21 mouse cellular contexts compared by ENCODE assay signal in genomic region chr19:58353953-58354352, GRCm38 (mm10).
A peak's percentile ranks its signal among the peaks of the same experiment; 100 is the strongest.
DNase-seq lines count a peak whose midpoint lies in the region; ATAC-seq and TF ChIP-seq lines count a peak whose summit lies in the region.
"Had no signal": no experiment of that assay in that cellular context is flagged by ENCODE, and none has a peak within 500 bp of the region (broad histone marks: within the 10 kb centered on the region; RNA-seq: fewer than 3 reads in every experiment).

No protein-coding gene starts in this region.

- no peak for TF ChIP-seq EP300 in heart, adult 2 months (IDR thresholded peaks at IDR 0.05; ENCODE audit: insufficient read depth, low read depth, low read length)

- no peak overlapping the region for H3K4me2 ChIP-seq in midbrain, postnatal 0 days (ENCODE audit: low read depth, low read length, poor library complexity, severe bottlenecking)
- no peak overlapping the region for H3K4me2 ChIP-seq in hindbrain, postnatal 0 days (ENCODE audit: low read depth, low read length)
- H3K4me2 ChIP-seq in midbrain, embryonic 13.5 days (replicated peaks) = no peak overlapping the region
- H3K4me2 ChIP-seq: liver, embryonic 11.5 days had no signal

- H3K4me3 ChIP-seq in midbrain, embryonic 10.5 days = no peak overlapping the region
- no peak overlapping the region for H3K4me3 ChIP-seq in midbrain, postnatal 0 days (ENCODE audit: low read depth, low read length)
- H3K4me3 ChIP-seq in hindbrain, postnatal 0 days (ENCODE audit: low read length) = no peak overlapping the region
- H3K4me3 ChIP-seq in midbrain, embryonic 13.5 days (replicated peaks) = no peak overlapping the region
- no peak overlapping the region for H3K4me3 ChIP-seq in heart, adult 2 months
- H3K4me3 ChIP-seq: embryonic facial prominence, embryonic 10.5 days; layer of hippocampus, adult 2 months had no signal

- WGBS in midbrain, embryonic 10.5 days = 38% methylated on average over 2 of the region's 2 CpGs
- WGBS in midbrain, postnatal 0 days = 36% methylated on average over 2 of the region's 2 CpGs
- WGBS in hindbrain, postnatal 0 days = 24% methylated on average over 2 of the region's 2 CpGs
- 29% methylated on average over 2 of the region's 2 CpGs for WGBS in midbrain, embryonic 13.5 days
- 38% methylated on average over 2 of the region's 2 CpGs for WGBS in heart, adult 2 months

- ATAC-seq in midbrain, postnatal 0 days (ENCODE audit: low FRiP score) = no peak
- no peak for ATAC-seq in hindbrain, postnatal 0 days
- ATAC-seq in midbrain, embryonic 13.5 days = no peak
- no peak for ATAC-seq in erythroid progenitor cell, adult 5-6 weeks (replicated peaks; ENCODE audit: low FRiP score, poor library complexity, severe bottlenecking)
- ATAC-seq: forebrain, embryonic 14.5 days had no signal

- no peaks in the 10 kb centered on the region for H3K9me3 ChIP-seq in midbrain, embryonic 10.5 days (replicated peaks)
- H3K9me3 ChIP-seq in midbrain, postnatal 0 days (ENCODE audit: low read length) = no peaks in the 10 kb centered on the region
- no peaks in the 10 kb centered on the region for H3K9me3 ChIP-seq in hindbrain, postnatal 0 days (ENCODE audit: low read length)
- no peaks in the 10 kb centered on the region for H3K9me3 ChIP-seq in midbrain, embryonic 13.5 days
- H3K9me3 ChIP-seq: embryonic facial prominence, embryonic 10.5 days had no signal

- no peak for TF ChIP-seq CTCF in midbrain, postnatal 0 days (IDR thresholded peaks at IDR 0.05)
- TF ChIP-seq CTCF in hindbrain, postnatal 0 days (IDR thresholded peaks at IDR 0.05; ENCODE audit: low read depth) = no peak
- TF ChIP-seq CTCF in heart, adult 2 months (IDR thresholded peaks at IDR 0.05) = no peak

- no peak overlapping the region for H3K9ac ChIP-seq in midbrain, postnatal 0 days (replicated peaks; ENCODE audit: low read length, poor library complexity, severe bottlenecking)
- no peak overlapping the region for H3K9ac ChIP-seq in hindbrain, postnatal 0 days (replicated peaks; ENCODE audit: low read length)
- no peak overlapping the region for H3K9ac ChIP-seq in midbrain, embryonic 13.5 days (replicated peaks)
- H3K9ac ChIP-seq in heart, adult 2 months (ENCODE audit: low read depth, low read length) = no peak overlapping the region

- no peaks in the 10 kb centered on the region for H3K79me2 ChIP-seq in heart, adult 2 months (replicated peaks; ENCODE audit: control insufficient read depth, insufficient read depth, low read length)

- DNase-seq in midbrain, embryonic 10.5 days (ENCODE audit: low spot score) = no peak
- no peak for DNase-seq in midbrain, postnatal 0 days (ENCODE audit: low spot score)
- no peak for DNase-seq in hindbrain, postnatal 0 days (ENCODE audit: low spot score)
- DNase-seq in retina, embryonic 14.5 days (ENCODE audit: low spot score) = no peak
- DNase-seq in heart, adult 2 months = no peak
- DNase-seq: adrenal gland, postnatal 36 days; cerebellum, adult 2 months; gastrocnemius, postnatal 14 days; kidney, adult 18-20 months; kidney, postnatal 14 days; layer of hippocampus, postnatal 36 days; lung, adult 2 months; lung, postnatal 36 days; retina, postnatal 1 day; thymus, adult 2 months had no signal

- no peaks in the 10 kb centered on the region for H3K36me3 ChIP-seq in midbrain, embryonic 10.5 days
- no peaks in the 10 kb centered on the region for H3K36me3 ChIP-seq in midbrain, postnatal 0 days (ENCODE audit: insufficient read depth, low read length)
- no peaks in the 10 kb centered on the region for H3K36me3 ChIP-seq in hindbrain, postnatal 0 days (ENCODE audit: insufficient read depth, low read length)
- no peaks in the 10 kb centered on the region for H3K36me3 ChIP-seq in midbrain, embryonic 13.5 days
- no peaks in the 10 kb centered on the region for H3K36me3 ChIP-seq in heart, adult 2 months (ENCODE audit: control insufficient read depth, insufficient read depth, low read length)
- H3K36me3 ChIP-seq: embryonic facial prominence, embryonic 10.5 days had no signal

- TF ChIP-seq POLR2A in heart, adult 2 months (IDR thresholded peaks at IDR 0.05; ENCODE audit: insufficient read depth, low read depth, low read length) = no peak

- H3K27me3 ChIP-seq in midbrain, embryonic 10.5 days (ENCODE audit: low read depth, poor library complexity, severe bottlenecking) = peaks cover 55% of the 10 kb centered on the region
- no peaks in the 10 kb centered on the region for H3K27me3 ChIP-seq in midbrain, postnatal 0 days (ENCODE audit: insufficient read depth, low read length)
- no peaks in the 10 kb centered on the region for H3K27me3 ChIP-seq in hindbrain, postnatal 0 days (ENCODE audit: insufficient read depth, low read length)
- H3K27me3 ChIP-seq in midbrain, embryonic 13.5 days = peaks cover 34% of the 10 kb centered on the region
- H3K27me3 ChIP-seq in heart, adult 2 months (ENCODE audit: control insufficient read depth, insufficient read depth, low read length) = no peaks in the 10 kb centered on the region

- H3K27ac ChIP-seq in midbrain, embryonic 10.5 days (replicated peaks) = peak overlapping the region; percentile 30
- H3K27ac ChIP-seq in midbrain, postnatal 0 days (ENCODE audit: low read depth, low read length) = no peak overlapping the region
- H3K27ac ChIP-seq in hindbrain, postnatal 0 days = peak overlapping the region; percentile 32; the same call in 1 of the 2 replicates
- peak overlapping the region; percentile 37 for H3K27ac ChIP-seq in midbrain, embryonic 13.5 days
- no peak overlapping the region for H3K27ac ChIP-seq in heart, adult 2 months
- H3K27ac ChIP-seq: embryonic facial prominence, embryonic 10.5 days; layer of hippocampus, adult 2 months had no signal

- intact Hi-C loops in heart, adult 2 months (cut with DNase I) = no loop called here

- H3K4me1 ChIP-seq in midbrain, embryonic 10.5 days = peaks cover 49% of the 10 kb centered on the region
- peaks cover 11% of the 10 kb centered on the region; the same call in 1 of the 2 replicates for H3K4me1 ChIP-seq in midbrain, postnatal 0 days (ENCODE audit: insufficient read depth, low read length)
- H3K4me1 ChIP-seq in hindbrain, postnatal 0 days (ENCODE audit: insufficient read depth, low read length) = no peaks in the 10 kb centered on the region
- H3K4me1 ChIP-seq in midbrain, embryonic 13.5 days (replicated peaks) = peaks cover 51% of the 10 kb centered on the region
- H3K4me1 ChIP-seq in heart, adult 2 months (ENCODE audit: control insufficient read depth, insufficient read depth, low read length) = no peaks in the 10 kb centered on the region

Comparison
In these comparisons a context has a peak if more than half of its experiments do, and no peak if none do; other contexts are left out.
1. H3K27ac ChIP-seq: peak in midbrain, embryonic 10.5 days (single experiment), hindbrain, postnatal 0 days (single experiment) and midbrain, embryonic 13.5 days (single experiment); none in midbrain, postnatal 0 days (single experiment) and heart, adult 2 months (single experiment).